Mouse (Mus musculus): Measurements from ENCODE around the gene Pbp2. TPM values are rescaled to one million over a fixed set of nuclear protein-coding genes. Genes with fewer than 3 reads are reported as not detected.

The Pbp2 gene
- not detected in 2 replicates for polyA plus RNA-seq (2014; fragmentation: Nextera tagmentation; extraction: Ambion mirVana)

DNA sequence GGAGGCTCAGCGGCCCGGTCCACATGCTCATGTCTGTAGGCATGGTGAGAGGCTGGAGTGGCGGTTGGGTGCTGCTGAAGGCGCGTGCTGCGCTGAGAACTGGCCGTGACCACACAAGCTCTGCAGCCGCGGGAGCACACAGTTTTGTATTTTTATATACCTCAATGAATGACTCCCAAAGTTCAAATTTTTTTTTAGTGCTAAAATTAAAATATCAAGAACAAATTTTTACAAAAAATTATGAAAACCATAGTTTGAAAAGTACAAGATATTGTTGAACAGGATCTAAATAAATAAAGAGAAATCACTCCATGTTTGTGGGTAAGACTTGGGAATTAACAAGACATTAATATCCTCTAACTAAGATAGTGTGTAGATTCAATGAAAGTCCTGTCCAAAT is at the start of gene Pbp2:
TSS of gene Pbp2 (minus strand) at position 101 of the 400 bp plus-strand sequence.
- no peaks in the 10 kb centered on the region for H3K9me3 ChIP-seq (ENCODE audit: control insufficient read depth, low read length)
- no peaks in the 10 kb centered on the region for H3K27me3 ChIP-seq (ENCODE audit: control insufficient read depth, insufficient read depth, low read length)
- no peak for ATAC-seq (replicated peaks; ENCODE audit: low FRiP score)
- H3K4me1 ChIP-seq (replicated peaks; ENCODE audit: control insufficient read depth, insufficient read depth, low read length), result no peaks in the 10 kb centered on the region
- 95% methylated on average over 9 of the region's 9 CpGs for WGBS
- H3K27ac ChIP-seq (ENCODE audit: low read depth, low read length), result no peak within 1 kb of the TSS
- DNase-seq (ENCODE audit: low spot score), result no peak
- H3K4me3 ChIP-seq (ENCODE audit: low read depth, low read length), result no peak within 1 kb of the TSS
- no peak within 1 kb of the TSS for H3K9ac ChIP-seq (ENCODE audit: low read length)
- H3K4me2 ChIP-seq (ENCODE audit: low read depth, low read length, severe bottlenecking), result no peak within 1 kb of the TSS
- H3K36me3 ChIP-seq (ENCODE audit: control insufficient read depth, insufficient read depth, low read length), result no peaks in the 10 kb centered on the region

DNA sequence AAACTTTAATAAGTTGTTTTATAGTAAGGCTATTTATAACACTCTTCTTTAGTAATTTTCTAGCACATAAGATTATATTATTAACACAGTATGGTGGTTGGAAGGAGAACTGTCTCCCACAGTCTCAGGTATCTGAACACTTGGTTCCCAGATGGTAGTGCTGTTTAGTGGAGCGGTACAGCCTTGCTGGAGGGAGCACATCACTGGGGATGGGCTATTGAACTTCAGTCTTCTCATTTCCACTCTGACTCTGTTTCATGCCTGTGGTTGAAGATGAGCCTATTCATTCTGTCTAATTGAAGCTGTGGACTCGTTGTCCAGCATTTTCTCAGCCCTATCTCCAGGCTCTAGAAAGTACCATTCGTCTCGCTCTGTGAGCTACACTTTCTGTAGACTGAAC is 44.7 kb upstream of the Pbp2 start:
- Histone ChIP-seq H3K9me3 (ENCODE audit: control insufficient read depth, low read length) (no peaks in the 10 kb centered on the region), H3K4me1 (replicated peaks; ENCODE audit: control insufficient read depth, insufficient read depth, low read length) (no peaks in the 10 kb centered on the region; the same call in 1 of the 2 replicates), H3K27ac (ENCODE audit: low read depth, low read length) (no peak overlapping the region), H3K4me2 (ENCODE audit: low read depth, low read length, severe bottlenecking) (no peak overlapping the region), H3K4me3 (ENCODE audit: low read depth, low read length) (no peak overlapping the region), H3K9ac (ENCODE audit: low read length) (no peak overlapping the region), H3K27me3 (ENCODE audit: control insufficient read depth, insufficient read depth, low read length) (no peaks in the 10 kb centered on the region), H3K36me3 (ENCODE audit: control insufficient read depth, insufficient read depth, low read length) (no peaks in the 10 kb centered on the region)
- no peak for DNase-seq (ENCODE audit: low spot score)
- 91% methylated on average over 4 of the region's 4 CpGs for WGBS
- no peak for ATAC-seq (replicated peaks; ENCODE audit: low FRiP score)

DNA sequence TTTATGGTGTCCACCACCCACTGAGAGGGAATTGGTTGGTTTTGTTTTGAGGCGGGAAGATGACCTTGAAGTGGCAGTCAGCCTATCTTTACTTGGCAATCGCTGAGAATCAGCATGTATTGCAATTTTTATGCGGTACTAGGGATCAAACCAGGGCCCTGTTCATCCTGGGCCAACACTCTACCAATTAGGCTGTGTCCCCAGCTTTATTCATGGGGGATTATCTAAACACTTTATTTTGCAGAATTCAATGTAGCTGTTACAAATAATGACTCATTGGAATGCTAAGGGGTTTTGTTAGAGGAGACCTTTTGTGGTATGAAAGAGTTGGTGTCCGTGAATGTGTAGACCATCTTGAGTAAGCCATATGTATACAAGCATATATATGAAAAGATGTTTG is 42.3 kb upstream of the Pbp2 start:
- Histone ChIP-seq H3K27ac (ENCODE audit: low read depth, low read length) (no peak overlapping the region), H3K4me1 (replicated peaks; ENCODE audit: control insufficient read depth, insufficient read depth, low read length) (no peaks in the 10 kb centered on the region; the same call in 1 of the 2 replicates), H3K4me2 (ENCODE audit: low read depth, low read length, severe bottlenecking) (no peak overlapping the region), H3K27me3 (ENCODE audit: control insufficient read depth, insufficient read depth, low read length) (no peaks in the 10 kb centered on the region), H3K9ac (ENCODE audit: low read length) (no peak overlapping the region), H3K9me3 (ENCODE audit: control insufficient read depth, low read length) (no peaks in the 10 kb centered on the region), H3K36me3 (ENCODE audit: control insufficient read depth, insufficient read depth, low read length) (no peaks in the 10 kb centered on the region), H3K4me3 (ENCODE audit: low read depth, low read length) (no peak overlapping the region)
- no peak for ATAC-seq (replicated peaks; ENCODE audit: low FRiP score)
- WGBS, result 41% methylated on average over 4 of the region's 4 CpGs
- no peak for DNase-seq (ENCODE audit: low spot score)

DNA sequence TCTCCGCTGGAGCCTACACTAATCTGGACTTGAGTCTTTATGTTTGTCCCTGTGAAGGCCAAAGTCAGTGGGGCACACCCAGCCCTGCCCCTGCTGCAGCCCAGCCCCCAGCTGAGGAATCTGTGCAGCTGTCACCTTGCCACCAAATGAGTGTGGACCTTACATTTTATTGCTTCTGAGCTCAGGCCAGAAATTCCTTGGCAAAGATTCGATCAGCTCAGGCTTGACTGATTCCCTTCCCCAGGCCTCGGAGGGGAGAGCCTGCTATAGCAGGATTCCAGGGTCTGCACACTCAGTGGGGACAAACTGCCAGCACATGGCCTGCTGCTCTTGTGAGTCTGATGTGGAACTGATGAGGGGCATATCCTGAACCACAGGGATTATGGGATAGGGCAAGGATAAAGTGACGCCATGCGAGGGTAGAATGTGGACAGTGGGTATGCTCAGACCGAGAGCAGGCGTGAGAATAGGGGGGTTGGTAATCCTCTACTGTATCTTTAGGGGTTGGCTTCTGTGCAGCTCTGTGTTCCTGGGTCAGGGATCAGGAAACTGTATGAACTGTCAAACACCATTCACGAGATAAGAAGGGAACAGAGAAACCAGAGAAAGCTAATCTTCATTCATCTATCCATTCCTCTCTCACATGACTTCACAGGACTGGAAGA is 41.6 kb upstream of the Pbp2 start:
- ATAC-seq (replicated peaks; ENCODE audit: low FRiP score), result no peak; the same call in 1 of the 2 replicates
- H3K36me3 ChIP-seq (ENCODE audit: control insufficient read depth, insufficient read depth, low read length), result no peaks in the 10 kb centered on the region
- no peak overlapping the region for H3K9ac ChIP-seq (ENCODE audit: low read length)
- no peaks in the 10 kb centered on the region for H3K27me3 ChIP-seq (ENCODE audit: control insufficient read depth, insufficient read depth, low read length)
- no peak overlapping the region for H3K4me2 ChIP-seq (ENCODE audit: low read depth, low read length, severe bottlenecking)
- H3K9me3 ChIP-seq (ENCODE audit: control insufficient read depth, low read length), result no peaks in the 10 kb centered on the region
- no peak overlapping the region for H3K27ac ChIP-seq (ENCODE audit: low read depth, low read length)
- no peaks in the 10 kb centered on the region; the same call in 1 of the 2 replicates for H3K4me1 ChIP-seq (replicated peaks; ENCODE audit: control insufficient read depth, insufficient read depth, low read length)
- H3K4me3 ChIP-seq (ENCODE audit: low read depth, low read length), result no peak overlapping the region
- no peak for DNase-seq (ENCODE audit: low spot score)
- 78% methylated on average over 8 of the region's 8 CpGs for WGBS

DNA sequence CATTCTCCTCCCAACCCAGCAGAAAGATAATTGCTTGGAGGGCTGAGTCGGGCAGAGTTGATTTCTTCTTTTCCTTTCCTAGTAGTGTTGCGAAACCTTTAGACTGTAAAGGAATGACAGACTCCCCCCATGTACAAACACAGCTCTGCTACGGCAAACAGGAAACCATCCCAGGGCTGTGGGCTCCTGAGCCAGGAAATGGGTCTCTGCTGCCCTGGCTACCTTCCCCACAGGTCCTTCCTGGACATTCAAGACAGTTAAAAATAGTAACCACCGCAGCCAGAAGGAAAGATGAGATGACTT is 30.8 kb upstream of the Pbp2 start:
- Histone ChIP-seq H3K4me3 (ENCODE audit: low read depth, low read length) (no peak overlapping the region), H3K27ac (ENCODE audit: low read depth, low read length) (no peak overlapping the region), H3K4me1 (replicated peaks; ENCODE audit: control insufficient read depth, insufficient read depth, low read length) (no peaks in the 10 kb centered on the region), H3K36me3 (ENCODE audit: control insufficient read depth, insufficient read depth, low read length) (no peaks in the 10 kb centered on the region), H3K4me2 (ENCODE audit: low read depth, low read length, severe bottlenecking) (no peak overlapping the region), H3K9me3 (ENCODE audit: control insufficient read depth, low read length) (no peaks in the 10 kb centered on the region), H3K9ac (ENCODE audit: low read length) (no peak overlapping the region), H3K27me3 (ENCODE audit: control insufficient read depth, insufficient read depth, low read length) (no peaks in the 10 kb centered on the region)
- 79% methylated on average over 4 of the region's 4 CpGs for WGBS
- DNase-seq (ENCODE audit: low spot score), result no peak
- no peak for ATAC-seq (replicated peaks; ENCODE audit: low FRiP score)

DNA sequence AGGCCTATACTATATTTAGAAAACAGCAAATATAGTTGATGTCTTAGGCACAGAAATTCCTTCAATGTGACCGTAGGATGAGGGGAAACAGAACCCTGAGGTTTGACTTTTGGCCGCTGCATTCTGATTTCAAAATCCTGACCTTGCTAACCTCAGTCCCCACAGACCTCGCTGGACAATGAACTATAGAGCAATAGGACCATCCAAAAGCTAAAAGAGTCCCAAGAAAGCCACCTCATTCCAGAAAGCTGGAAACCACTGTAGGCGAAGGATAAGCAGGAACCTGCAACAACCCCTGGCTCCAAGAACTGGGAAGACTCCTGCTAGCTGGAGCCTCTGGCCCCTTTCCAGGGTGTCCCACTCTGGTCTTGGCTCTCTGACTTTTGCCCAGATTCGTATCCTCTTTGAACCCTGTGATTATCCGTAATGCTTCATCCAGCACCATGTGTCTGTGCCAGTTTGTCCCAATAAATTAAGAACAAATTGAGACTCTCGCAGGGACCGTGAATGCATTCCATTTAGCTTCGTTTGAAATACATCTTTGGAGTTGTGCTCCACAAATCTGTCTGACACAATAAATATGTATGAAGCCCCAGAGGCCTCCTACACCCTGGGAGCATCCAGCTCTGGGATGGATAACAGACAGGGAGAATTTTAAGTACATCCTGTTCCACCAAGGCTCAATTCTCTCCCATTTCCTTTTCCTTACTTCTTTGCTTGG is 30.3 kb upstream of the Pbp2 start:
- H3K36me3 ChIP-seq (ENCODE audit: control insufficient read depth, insufficient read depth, low read length), result no peaks in the 10 kb centered on the region
- H3K4me3 ChIP-seq (ENCODE audit: low read depth, low read length), result no peak overlapping the region
- no peak overlapping the region for H3K9ac ChIP-seq (ENCODE audit: low read length)
- ATAC-seq (replicated peaks; ENCODE audit: low FRiP score) (no peak), DNase-seq (ENCODE audit: low spot score) (no peak)
- no peak overlapping the region for H3K4me2 ChIP-seq (ENCODE audit: low read depth, low read length, severe bottlenecking)
- H3K27me3 ChIP-seq (ENCODE audit: control insufficient read depth, insufficient read depth, low read length), result no peaks in the 10 kb centered on the region
- WGBS, result 81% methylated on average over 9 of the region's 9 CpGs
- H3K9me3 ChIP-seq (ENCODE audit: control insufficient read depth, low read length), result no peaks in the 10 kb centered on the region
- H3K27ac ChIP-seq (ENCODE audit: low read depth, low read length), result no peak overlapping the region
- H3K4me1 ChIP-seq (replicated peaks; ENCODE audit: control insufficient read depth, insufficient read depth, low read length), result no peaks in the 10 kb centered on the region

DNA sequence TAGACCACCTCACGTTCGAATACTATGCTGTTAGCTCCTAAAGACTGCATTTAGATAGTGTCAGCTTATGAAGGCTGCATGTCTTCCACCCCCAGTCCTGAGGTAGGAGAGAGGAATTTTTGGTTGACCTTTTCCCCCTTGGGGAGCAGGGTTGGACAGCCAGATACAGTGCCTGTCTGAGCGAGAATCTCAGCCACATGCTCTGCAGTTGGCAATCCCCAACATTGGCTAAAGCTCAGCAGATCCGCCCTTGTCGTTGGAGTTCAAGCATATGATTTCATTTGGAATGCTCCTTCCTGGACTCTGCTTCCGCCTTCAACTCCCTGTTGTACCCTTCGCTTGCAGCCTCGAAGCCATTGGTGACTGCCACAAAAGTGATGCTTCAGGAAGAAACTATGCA is 26.2 kb upstream of the Pbp2 start:
- Histone ChIP-seq H3K9ac (ENCODE audit: low read length) (no peak overlapping the region), H3K9me3 (ENCODE audit: control insufficient read depth, low read length) (no peaks in the 10 kb centered on the region), H3K27me3 (ENCODE audit: control insufficient read depth, insufficient read depth, low read length) (no peaks in the 10 kb centered on the region), H3K4me2 (ENCODE audit: low read depth, low read length, severe bottlenecking) (no peak overlapping the region), H3K27ac (ENCODE audit: low read depth, low read length) (no peak overlapping the region), H3K4me1 (replicated peaks; ENCODE audit: control insufficient read depth, insufficient read depth, low read length) (no peaks in the 10 kb centered on the region; the same call in 1 of the 2 replicates), H3K36me3 (ENCODE audit: control insufficient read depth, insufficient read depth, low read length) (no peaks in the 10 kb centered on the region), H3K4me3 (ENCODE audit: low read depth, low read length) (no peak overlapping the region)
- 85% methylated on average over 8 of the region's 8 CpGs for WGBS
- ATAC-seq (replicated peaks; ENCODE audit: low FRiP score), result no peak
- no peak for DNase-seq (ENCODE audit: low spot score)

DNA sequence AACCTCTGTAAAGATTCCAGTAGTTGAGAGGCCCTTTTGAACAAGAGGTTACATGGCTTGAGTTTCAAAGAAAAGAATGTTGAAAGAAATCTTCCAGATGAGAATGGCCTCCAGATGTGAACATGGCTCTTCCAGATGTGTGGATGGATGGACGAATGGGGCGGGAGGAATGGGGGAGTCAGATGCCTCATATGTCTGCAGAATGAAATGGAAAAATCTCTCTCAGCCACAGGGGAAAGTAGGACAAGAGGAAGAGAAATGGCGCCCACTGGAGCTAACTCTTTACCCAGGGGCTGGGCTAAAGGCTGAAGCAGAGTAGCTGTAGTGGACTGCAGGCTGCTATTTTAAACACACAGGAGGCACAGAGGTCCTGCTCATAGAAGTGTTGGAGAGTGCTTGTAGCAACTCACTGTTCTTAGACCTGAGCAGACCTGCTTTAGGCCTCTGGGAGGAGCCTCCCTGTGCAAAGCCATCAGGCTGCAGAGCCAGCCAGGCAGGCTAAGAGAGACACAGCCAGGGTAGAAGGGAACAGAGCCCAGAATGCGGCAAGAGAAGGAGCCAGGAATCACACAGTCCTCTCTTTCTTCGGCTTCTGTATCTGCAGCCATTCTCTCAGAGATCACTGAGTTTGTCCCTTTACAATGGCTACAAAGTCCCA is 23.9 kb upstream of the Pbp2 start:
- ATAC-seq (replicated peaks; ENCODE audit: low FRiP score) (no peak), DNase-seq (ENCODE audit: low spot score) (no peak)
- Histone ChIP-seq H3K4me2 (ENCODE audit: low read depth, low read length, severe bottlenecking) (no peak overlapping the region), H3K27me3 (ENCODE audit: control insufficient read depth, insufficient read depth, low read length) (no peaks in the 10 kb centered on the region), H3K36me3 (ENCODE audit: control insufficient read depth, insufficient read depth, low read length) (no peaks in the 10 kb centered on the region), H3K4me3 (ENCODE audit: low read depth, low read length) (no peak overlapping the region), H3K9me3 (ENCODE audit: control insufficient read depth, low read length) (no peaks in the 10 kb centered on the region), H3K27ac (ENCODE audit: low read depth, low read length) (no peak overlapping the region), H3K4me1 (replicated peaks; ENCODE audit: control insufficient read depth, insufficient read depth, low read length) (no peaks in the 10 kb centered on the region; the same call in 1 of the 2 replicates), H3K9ac (ENCODE audit: low read length) (no peak overlapping the region)
- 77% methylated on average over 5 of the region's 5 CpGs for WGBS

All from forebrain, embryonic 11.5 days (tissue).